Mouse (Mus musculus) midbrain, embryonic 11.5 days (tissue): Measurements from ENCODE around the gene Dppa3. TPM values are rescaled to one million over a fixed set of nuclear protein-coding genes. Genes with fewer than 3 reads are reported as not detected.

Source experiments
- ATAC-seq: fragments of 200-750 bp; cut with Nextera tagmentation; 2 replicates; pipeline ENCODE4 v1.8.0; 2017; ENCODE audit warnings: moderate TSS enrichment, moderate library complexity; ENCODE audit not compliant: low FRiP score
- DNase-seq: peaks from one replicate; pipeline ENCODE4 v3.0.0; 2015; ENCODE audit warnings: low spot score; ENCODE audit errors: missing footprints
- H3K27ac ChIP-seq: fragments of 300-500 bp; sonication (generic); 2 replicates; pipeline ENCODE4 v1.5.1; 2014; ENCODE audit warnings: low read depth, low read length
- H3K27me3 ChIP-seq: fragments of 300-500 bp; sonication (generic); 2 replicates; pipeline ENCODE4 v1.6.1; 2014; ENCODE audit warnings: mild to moderate bottlenecking, low read length, moderate library complexity, mixed read lengths; ENCODE audit not compliant: control insufficient read depth, insufficient read depth
- H3K36me3 ChIP-seq: fragments of 300-500 bp; sonication (generic); 2 replicates; pipeline ENCODE4 v1.6.1; 2014; ENCODE audit warnings: mild to moderate bottlenecking, low read length, moderate library complexity, mixed read lengths; ENCODE audit not compliant: control insufficient read depth, insufficient read depth
- H3K4me1 ChIP-seq: fragments of 300-500 bp; sonication (generic); 2 replicates; pipeline ENCODE4 v1.6.1; 2014; ENCODE audit warnings: low read length; ENCODE audit not compliant: control insufficient read depth, insufficient read depth
- H3K4me2 ChIP-seq: fragments of 300-500 bp; sonication (generic); 2 replicates; pipeline ENCODE4 v1.6.1; 2014; ENCODE audit warnings: mild to moderate bottlenecking, moderate library complexity
- H3K4me3 ChIP-seq: fragments of 300-500 bp; sonication (generic); 2 replicates; pipeline ENCODE4 v1.5.1; 2014; ENCODE audit warnings: low read depth, low read length
- H3K9ac ChIP-seq: fragments of 300-500 bp; sonication (generic); 2 replicates; pipeline ENCODE4 v1.6.1; 2014; ENCODE audit warnings: low read length
- H3K9me3 ChIP-seq: fragments of 300-500 bp; sonication (generic); 2 replicates; pipeline ENCODE4 v1.6.1; 2016; ENCODE audit warnings: low read length; ENCODE audit not compliant: control insufficient read depth
- WGBS: fragments of 180-500 bp; shearing (Covaris S2); extraction: QIAGEN DNeasy Blood & Tissue Kit; methylation state at CpG from one replicate; pipeline ENCODE4 v1.1.7; 2014; 5-methylcytosine and 5-hydroxymethylcytosine counted together
- polyA plus RNA-seq: library from polyadenylated mRNA; unstranded; fragments of >200 nt; fragmentation: Nextera tagmentation; extraction: Ambion mirVana; gene quantifications from 2 replicates; pipeline ENCODE4 v1.2.1, GENCODE M21; 2014

The Dppa3 gene
- polyA plus RNA-seq, 1 experiment from 2014 or later: not detected

GRCm38 (mm10) chr6:122599054-122599737 is 27.0 kb upstream of the Dppa3 start:
- no peak overlapping the region for H3K4me2 ChIP-seq

DNA sequence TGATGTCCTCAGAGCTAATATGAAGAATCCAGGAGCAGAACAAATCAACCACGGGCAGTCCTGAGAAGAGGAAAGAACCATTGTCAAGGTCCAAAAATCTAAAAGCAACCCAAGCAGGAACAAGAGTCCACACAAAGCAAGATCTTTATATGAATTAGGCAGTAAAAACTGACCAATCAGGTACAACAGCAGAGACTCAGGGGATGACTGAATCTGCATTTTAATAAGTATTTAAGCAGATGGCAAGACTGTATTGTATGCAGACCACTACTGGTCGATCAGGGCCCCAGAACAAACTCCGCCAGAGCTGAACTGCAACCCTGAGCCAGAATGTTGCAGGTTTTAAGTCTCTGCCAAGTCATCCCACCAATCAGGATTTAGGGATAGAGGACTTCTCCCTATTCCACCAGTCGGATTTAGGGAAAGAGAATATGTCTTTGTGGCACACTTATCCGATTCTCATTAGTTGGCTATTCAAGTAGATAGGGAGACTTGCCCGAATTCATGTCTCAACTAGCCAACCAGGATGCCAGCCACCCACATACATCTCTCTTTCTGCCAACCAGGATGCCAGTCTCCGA is 26.1 kb upstream of the Dppa3 start:
- Histone ChIP-seq H3K4me3 (no peak overlapping the region), H3K4me2 (no peak overlapping the region), H3K27me3 (no peaks in the 10 kb centered on the region), H3K9me3 (no peaks in the 10 kb centered on the region), H3K4me1 (0 out of 2 replicates have a peak, but pooled peaks cover 2% of the 10 kb centered on the region), H3K9ac (no peak overlapping the region), H3K27ac (no peak overlapping the region), H3K36me3 (no peaks in the 10 kb centered on the region)
- no peak for DNase-seq
- 87% methylated on average over 7 of the region's 7 CpGs for WGBS
- no peak for ATAC-seq

More at GRCm38 (mm10) chr6:122599054-122599737, 27.0 kb upstream of the Dppa3 start:
- ATAC-seq (no peak), DNase-seq (no peak)
- no peak overlapping the region for H3K9ac ChIP-seq
- 0 out of 2 replicates have a peak, but pooled peaks cover 2% of the 10 kb centered on the region for H3K4me1 ChIP-seq
- WGBS: 90% methylated on average over 9 of the region's 9 CpGs
- no peaks in the 10 kb centered on the region for H3K9me3 ChIP-seq
- H3K27ac ChIP-seq: no peak overlapping the region
- H3K36me3 ChIP-seq: no peaks in the 10 kb centered on the region
- no peaks in the 10 kb centered on the region for H3K27me3 ChIP-seq
- no peak overlapping the region for H3K4me3 ChIP-seq

- no peak for ATAC-seq
- no peak overlapping the region for H3K4me2 ChIP-seq
- DNase-seq: no peak
- H3K9me3 ChIP-seq: no peaks in the 10 kb centered on the region
- H3K36me3 ChIP-seq: no peaks in the 10 kb centered on the region
- 92% methylated on average over 4 of the region's 4 CpGs for WGBS
- no peak overlapping the region for H3K9ac ChIP-seq
- H3K4me3 ChIP-seq: no peak overlapping the region
- H3K27me3 ChIP-seq: no peaks in the 10 kb centered on the region
- no peak overlapping the region for H3K27ac ChIP-seq
- H3K4me1 ChIP-seq: 0 out of 2 replicates have a peak, but pooled peaks cover 2% of the 10 kb centered on the region
Measured at GRCm38 (mm10) chr6:122601031-122601430, 25.2 kb upstream of the Dppa3 start.

DNA sequence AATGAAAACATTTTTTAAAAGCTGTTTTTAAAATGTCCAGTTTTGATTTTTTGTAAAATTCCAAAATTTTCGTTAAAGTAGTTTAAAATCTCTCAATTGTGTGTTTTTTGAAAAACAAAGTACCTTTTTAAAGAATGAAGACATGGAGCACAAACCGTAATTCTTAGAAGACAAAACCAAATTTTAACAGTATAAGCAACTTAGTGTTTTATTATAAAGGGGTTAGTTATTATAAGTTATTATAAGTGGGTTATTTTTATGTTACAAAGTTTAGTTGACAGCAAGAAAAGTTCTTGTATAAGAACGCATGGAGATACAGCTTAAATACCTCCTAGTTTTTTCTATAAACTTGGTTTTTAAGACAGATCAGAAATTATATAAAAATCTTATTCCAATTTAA is 24.6 kb upstream of the Dppa3 start:
- Histone ChIP-seq H3K9ac (no peak overlapping the region), H3K27ac (no peak overlapping the region), H3K36me3 (no peaks in the 10 kb centered on the region), H3K4me3 (no peak overlapping the region), H3K27me3 (no peaks in the 10 kb centered on the region), H3K9me3 (no peaks in the 10 kb centered on the region), H3K4me1 (0 out of 2 replicates have a peak, but pooled peaks cover 2% of the 10 kb centered on the region), H3K4me2 (peak overlapping the region; percentile 51; the same call in 1 of the 2 replicates)
- 86% methylated on average over 3 of the region's 3 CpGs for WGBS
- no peak for ATAC-seq
- no peak for DNase-seq

GRCm38 (mm10) chr6:122602242-122602991 is 23.8 kb upstream of the Dppa3 start, which contains the start of gene Apobec1:
Gene Apobec1, minus strand, starts transcription at chr6:122602444.
- 0 out of 2 replicates have a peak, but pooled peaks cover 2% of the 10 kb centered on the region for H3K4me1 ChIP-seq
- peak within 1 kb of the TSS; percentile 51 for H3K4me2 ChIP-seq
- H3K9ac ChIP-seq: peak within 1 kb of the TSS; percentile 57
- H3K27me3 ChIP-seq: no peaks in the 10 kb centered on the region
- WGBS: 11% methylated on average over 22 of the region's 22 CpGs
- peak; percentile 92 for DNase-seq
- H3K4me3 ChIP-seq: peak within 1 kb of the TSS; percentile 27
- H3K27ac ChIP-seq: no peak within 1 kb of the TSS; the same call in 1 of the 2 replicates
- no peaks in the 10 kb centered on the region for H3K36me3 ChIP-seq
- ATAC-seq: peak; percentile 82
- H3K9me3 ChIP-seq: no peaks in the 10 kb centered on the region

- H3K9ac ChIP-seq: no peak overlapping the region
- DNase-seq: no peak
- no peaks in the 10 kb centered on the region for H3K27me3 ChIP-seq
- H3K4me3 ChIP-seq: no peak overlapping the region
- H3K4me2 ChIP-seq: peak overlapping the region; percentile 51; the same call in 1 of the 2 replicates
- H3K27ac ChIP-seq: no peak overlapping the region
- H3K9me3 ChIP-seq: no peaks in the 10 kb centered on the region
- H3K36me3 ChIP-seq: no peaks in the 10 kb centered on the region
- 60% methylated on average over 1 of the region's 1 CpGs for WGBS
- no peak for ATAC-seq
- 0 out of 2 replicates have a peak, but pooled peaks cover 2% of the 10 kb centered on the region for H3K4me1 ChIP-seq
Measured at GRCm38 (mm10) chr6:122602992-122603322, 23.3 kb upstream of the Dppa3 start.

DNA sequence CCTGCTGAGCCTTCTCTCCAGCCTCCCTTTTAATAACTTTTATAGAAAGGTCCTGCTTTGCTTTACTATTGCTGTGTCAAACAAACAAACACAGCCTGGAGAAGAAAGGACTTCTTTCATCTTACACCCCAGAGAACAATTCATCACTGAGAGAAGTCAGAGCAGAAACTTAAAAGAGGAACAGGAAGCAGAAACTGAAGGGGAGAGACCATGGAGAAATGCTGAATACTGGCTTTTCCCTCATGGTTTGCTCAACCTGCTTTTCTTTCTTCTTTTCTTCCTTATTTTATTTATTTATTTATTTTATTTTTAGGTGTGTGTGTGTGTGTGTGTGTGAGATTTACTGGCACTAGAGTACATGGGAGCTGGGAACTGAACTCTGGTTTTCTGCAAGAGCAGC is 21.9 kb upstream of the Dppa3 start:
- no peaks in the 10 kb centered on the region for H3K36me3 ChIP-seq
- H3K4me3 ChIP-seq: no peak overlapping the region
- no peaks in the 10 kb centered on the region for H3K9me3 ChIP-seq
- no peak overlapping the region for H3K9ac ChIP-seq
- no peak for ATAC-seq
- 0 out of 2 replicates have a peak, but pooled peaks cover 2% of the 10 kb centered on the region for H3K4me1 ChIP-seq
- DNase-seq: no peak
- no peak overlapping the region for H3K4me2 ChIP-seq
- no peak overlapping the region for H3K27ac ChIP-seq
- no peaks in the 10 kb centered on the region for H3K27me3 ChIP-seq

- H3K4me1 ChIP-seq: 0 out of 2 replicates have a peak, but pooled peaks cover 2% of the 10 kb centered on the region
- no peaks in the 10 kb centered on the region for H3K36me3 ChIP-seq
- H3K4me2 ChIP-seq: no peak overlapping the region
- no peak overlapping the region for H3K4me3 ChIP-seq
- ATAC-seq (no peak), DNase-seq (no peak)
- no peak overlapping the region for H3K9ac ChIP-seq
- no peaks in the 10 kb centered on the region for H3K9me3 ChIP-seq
- H3K27ac ChIP-seq: no peak overlapping the region
- no peaks in the 10 kb centered on the region for H3K27me3 ChIP-seq
- WGBS: 89% methylated on average over 8 of the region's 8 CpGs
Measured at GRCm38 (mm10) chr6:122605483-122605882, 20.7 kb upstream of the Dppa3 start.

DNA sequence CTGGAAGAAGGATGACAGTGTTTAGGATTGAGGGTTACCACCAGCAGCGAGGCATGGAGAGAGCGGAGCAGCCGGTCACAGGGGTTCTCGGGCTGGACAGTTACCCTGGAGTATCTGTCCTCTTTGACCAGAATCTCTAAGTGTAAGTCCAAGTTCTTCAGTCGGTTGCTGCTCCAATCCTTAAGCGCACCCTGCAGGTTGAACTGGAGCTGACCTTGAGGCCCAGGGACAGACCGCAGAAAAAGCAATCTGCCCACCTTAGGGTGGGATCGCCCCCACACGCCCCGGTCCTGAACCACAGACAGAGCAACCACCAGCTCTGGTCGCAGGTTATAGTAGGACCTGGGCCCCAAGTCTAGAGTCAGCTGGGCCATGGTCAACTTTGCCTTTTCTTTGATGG is 19.5 kb upstream of the Dppa3 start:
- no peak overlapping the region for H3K27ac ChIP-seq
- no peak overlapping the region for H3K4me3 ChIP-seq
- no peaks in the 10 kb centered on the region for H3K36me3 ChIP-seq
- H3K9me3 ChIP-seq: no peaks in the 10 kb centered on the region
- H3K4me1 ChIP-seq: 0 out of 2 replicates have a peak, but pooled peaks cover 2% of the 10 kb centered on the region
- no peak overlapping the region for H3K9ac ChIP-seq
- ATAC-seq (no peak), DNase-seq (peak; percentile 12)
- H3K27me3 ChIP-seq: no peaks in the 10 kb centered on the region
- WGBS: 96% methylated on average over 11 of the region's 11 CpGs
- no peak overlapping the region for H3K4me2 ChIP-seq
